Mouse (Mus musculus): ENCODE measurements at regions not wholly inside any gene's neighbourhood (a gene's known extent, or its start where the extent isn't known, plus 50 kb on each side); places are given as distances from the start of the nearest gene placed in this dataset.

DNA sequence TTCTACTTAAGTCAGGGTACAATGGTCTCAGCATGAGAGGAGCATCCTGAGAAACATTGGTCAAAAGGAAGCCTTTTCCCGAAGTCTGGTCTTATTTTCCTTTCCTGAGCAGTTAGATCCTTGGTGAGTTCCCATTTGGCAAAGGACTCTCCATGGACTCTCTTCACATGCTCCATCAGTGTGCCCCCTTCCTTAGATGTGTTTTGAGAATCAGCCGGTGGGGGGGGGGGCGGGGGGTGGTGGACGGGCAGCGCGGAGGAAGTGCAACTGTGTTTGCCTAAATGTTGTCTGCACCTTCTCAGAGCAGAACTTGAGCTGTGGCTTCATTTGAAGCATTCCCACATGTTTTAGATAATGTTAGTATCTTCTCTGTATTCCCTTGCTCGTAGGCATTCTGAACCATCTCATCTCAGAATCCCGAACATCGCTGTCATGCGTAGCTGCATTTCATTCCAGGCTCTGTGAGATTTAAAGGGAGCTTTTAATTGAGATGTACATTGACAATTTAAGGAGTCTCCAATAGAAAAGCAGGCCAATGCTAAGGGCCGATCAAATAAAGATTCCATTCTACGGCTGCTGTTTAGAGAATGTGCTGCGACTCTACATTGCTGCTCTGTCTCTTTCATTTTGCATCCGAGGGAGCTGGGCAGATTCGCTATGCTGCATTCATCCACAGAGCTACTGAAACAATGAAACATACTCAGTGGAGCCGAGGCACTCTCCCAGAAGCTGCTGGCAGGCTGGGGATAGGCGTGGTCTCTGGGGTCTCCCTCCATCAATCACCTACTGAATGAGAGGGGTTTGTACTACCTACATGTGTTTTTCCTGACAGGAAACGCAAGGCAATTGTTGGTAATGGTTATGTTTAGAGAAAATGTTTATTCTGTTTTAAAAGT is 92.9 kb downstream of the Pax1 start:
- H3K4me2 ChIP-seq (ENCODE audit: low read depth, low read length), result no peak overlapping the region
- no peaks in the 10 kb centered on the region for H3K4me1 ChIP-seq (ENCODE audit: control insufficient read depth, insufficient read depth, low read length)
- H3K4me3 ChIP-seq (ENCODE audit: low read length), result no peak overlapping the region
- 61% methylated on average over 18 of the region's 18 CpGs for whole genome bisulfite sequencing
- H3K27ac ChIP-seq (ENCODE audit: low read length), result no peak overlapping the region
- no peaks in the 10 kb centered on the region for H3K9me3 ChIP-seq (replicated peaks; ENCODE audit: control insufficient read depth, low read length)
- H3K9ac ChIP-seq (ENCODE audit: low read length), result no peak overlapping the region
- no peaks in the 10 kb centered on the region for H3K27me3 ChIP-seq (ENCODE audit: control insufficient read depth, insufficient read depth, low read length)
- H3K36me3 ChIP-seq (ENCODE audit: control insufficient read depth, insufficient read depth), result no peaks in the 10 kb centered on the region
- no peak for ATAC-seq (replicated peaks; ENCODE audit: extremely low read depth, insufficient read depth, low FRiP score)

All from heart, embryonic 16.5 days (tissue).